Mouse (Mus musculus) gastrocnemius, adult 2 months (tissue): ENCODE measurements around the gene Grb14. TPM values are rescaled to one million over a fixed set of nuclear protein-coding genes. Genes with fewer than 3 reads are reported as not detected.
A peak's percentile ranks its signal among the peaks of the same experiment; 100 is the strongest.

ENCODE experiments used
- DNase-seq: peaks from one replicate; pipeline ENCODE4 v3.0.0; 2022
- H3K27ac ChIP-seq: fragments of 200-600 bp; 2 replicates; pipeline ENCODE4 v1.8.1; 2022; ENCODE audit warnings: mild to moderate bottlenecking
- H3K4me3 ChIP-seq: fragments of 200-600 bp; 2 replicates; pipeline ENCODE4 v1.8.1; 2022; ENCODE audit warnings: mild to moderate bottlenecking, moderate library complexity
- CTCF ChIP-seq: fragments of 200-600 bp; IDR thresholded peaks from 2 replicates; pipeline ENCODE4 v1.8.1; 2022; ENCODE audit warnings: antibody characterized with exemption, mild to moderate bottlenecking, moderate library complexity
- intact Hi-C: fragments of 180-260 bp; cut with DNase I; formaldehyde crosslinking; loops from one replicate; pipeline ENCODE4 v1.15.1; 2025
- total RNA-seq, 2 experiments: library from RNA; stranded (reverse); gene quantifications; 2 replicates each; pipeline ENCODE4 v1.2.3; 2021

Gene Grb14
- total RNA-seq, 2 experiments from 2014 or later = 11.4 to 32.4 TPM

- intact Hi-C loops = no loop called here
- Histone ChIP-seq H3K4me3 (no peak overlapping the region), H3K27ac (0 out of 2 replicates have a peak overlapping the region, but pooled peaks have one; percentile 20)
- no peak for DNase-seq
- TF ChIP-seq CTCF = no peak
These were observed 53.0 kb downstream of the Grb14 start for GRCm38 (mm10) chr2:64971828-64972227.

GRCm38 (mm10) chr2:64970992-64971391 lies 53.8 kb downstream of the Grb14 start:
- Histone ChIP-seq H3K4me3 (no peak overlapping the region), H3K27ac (no peak overlapping the region)
- no peak for TF ChIP-seq CTCF
- intact Hi-C loops = no loop called here
- no peak for DNase-seq

GRCm38 (mm10) chr2:64966893-64967444 lies 57.8 kb downstream of the Grb14 start:
- Histone ChIP-seq H3K4me3 (no peak overlapping the region), H3K27ac (peak overlapping the region; percentile 55; the same call in 1 of the 2 replicates)
- no peak for DNase-seq
- intact Hi-C loops = loop anchor here (2.0 to 5.0 kb wide), 2 partner anchors 154 to 370 kb away; no protein-coding TSS in a partner anchor
- TF ChIP-seq CTCF = no peak

GRCm38 (mm10) chr2:64966323-64966722 lies 58.5 kb downstream of the Grb14 start:
- DNase-seq = peak; percentile 69
- intact Hi-C loops = loop anchor here (2.0 to 5.0 kb wide), 2 partner anchors 154 to 371 kb away; no protein-coding TSS in a partner anchor
- H3K27ac ChIP-seq = peak overlapping the region; percentile 55; the same call in 1 of the 2 replicates
- no peak for TF ChIP-seq CTCF
- no peak overlapping the region for H3K4me3 ChIP-seq

- Histone ChIP-seq H3K4me3 (no peak overlapping the region), H3K27ac (no peak overlapping the region)
- intact Hi-C loops = loop anchor here (1.0 to 5.0 kb wide), 2 partner anchors 38 to 372 kb away; no protein-coding TSS in a partner anchor
- DNase-seq = no peak
- TF ChIP-seq CTCF = peak; percentile 79
These were observed 59.4 kb downstream of the Grb14 start for GRCm38 (mm10) chr2:64965227-64965864.

GRCm38 (mm10) chr2:64962196-64962595 lies 62.6 kb downstream of the Grb14 start:
- intact Hi-C loops = no loop called here
- no peak overlapping the region for H3K27ac ChIP-seq
- no peak for TF ChIP-seq CTCF

GRCm38 (mm10) chr2:64961381-64961780 lies 63.4 kb downstream of the Grb14 start:
- no peak for DNase-seq
- H3K4me3 ChIP-seq = no peak overlapping the region
- intact Hi-C loops = no loop called here
- no peak overlapping the region for H3K27ac ChIP-seq
- TF ChIP-seq CTCF = no peak

More at GRCm38 (mm10) chr2:64962196-64962595, 62.6 kb downstream of the Grb14 start:
- no peak overlapping the region for H3K4me3 ChIP-seq
- no peak for DNase-seq

- no peak for TF ChIP-seq CTCF
- no peak overlapping the region for H3K4me3 ChIP-seq
- intact Hi-C loops = no loop called here
- H3K27ac ChIP-seq = no peak overlapping the region
- no peak for DNase-seq
These were observed 65.1 kb downstream of the Grb14 start for GRCm38 (mm10) chr2:64959657-64960056.

GRCm38 (mm10) chr2:64955441-64955840 lies 69.3 kb downstream of the Grb14 start:
- H3K4me3 ChIP-seq = no peak overlapping the region
- no peak for DNase-seq

GRCm38 (mm10) chr2:64949210-64949609 lies 75.6 kb downstream of the Grb14 start:
- no peak overlapping the region for H3K27ac ChIP-seq
- TF ChIP-seq CTCF = no peak
- H3K4me3 ChIP-seq = no peak overlapping the region
- DNase-seq = no peak
- intact Hi-C loops = loop anchor here (10.0 kb wide), 1 partner anchor 94 kb away; no protein-coding TSS in a partner anchor

More at GRCm38 (mm10) chr2:64955441-64955840, 69.3 kb downstream of the Grb14 start:
- no peak overlapping the region for H3K27ac ChIP-seq
- intact Hi-C loops = no loop called here
- TF ChIP-seq CTCF = no peak

- intact Hi-C loops = loop anchor here (10.0 kb wide), 1 partner anchor 94 kb away; no protein-coding TSS in a partner anchor
- no peak overlapping the region for H3K27ac ChIP-seq
- peak; percentile 56 for TF ChIP-seq CTCF
- peak; percentile 31 for DNase-seq
- H3K4me3 ChIP-seq = no peak overlapping the region
These were observed 76.2 kb downstream of the Grb14 start for GRCm38 (mm10) chr2:64948418-64949169.

- intact Hi-C loops = loop anchor here (10.0 kb wide), 1 partner anchor 93 kb away; no protein-coding TSS in a partner anchor
- Histone ChIP-seq H3K4me3 (no peak overlapping the region), H3K27ac (no peak overlapping the region)
- 0 out of 2 replicates have a peak, but pooled peaks have one; percentile 3 for TF ChIP-seq CTCF
- DNase-seq = no peak
These were observed 77.3 kb downstream of the Grb14 start for GRCm38 (mm10) chr2:64947484-64947883.
